Mouse (Mus musculus) C2C12 (cell line): ENCODE data around the gene Fuca1.

ENCODE experiments used
- CEBPB ChIP-seq: IDR thresholded peaks from one replicate; pipeline ENCODE4 v1.6.1; 2011; ENCODE audit warnings: low read depth, mild to moderate bottlenecking, control low read depth, moderate library complexity
- CTCF ChIP-seq: IDR thresholded peaks from one replicate; pipeline ENCODE4 v1.5.1; 2011; ENCODE audit not compliant: control insufficient read depth, insufficient read depth, insufficient read length
- FOSL1 ChIP-seq: IDR thresholded peaks from one replicate; pipeline ENCODE4 v1.8.0; 2011; ENCODE audit warnings: mild to moderate bottlenecking, low read length; ENCODE audit not compliant: poor library complexity, insufficient read depth, severe bottlenecking
- MAX ChIP-seq: IDR thresholded peaks from one replicate; pipeline ENCODE4 v1.6.1; 2011; ENCODE audit warnings: mild to moderate bottlenecking, control low read depth
- MYOD1 ChIP-seq: IDR thresholded peaks from one replicate; pipeline ENCODE4 v1.6.1; 2011; ENCODE audit warnings: low read depth; ENCODE audit not compliant: control insufficient read depth, insufficient read length
- MYOG ChIP-seq: IDR thresholded peaks from one replicate; pipeline ENCODE4 v1.6.1; 2011; ENCODE audit not compliant: control insufficient read depth, insufficient read length; ENCODE audit errors: extremely low read depth
- USF1 ChIP-seq: IDR thresholded peaks from one replicate; pipeline ENCODE4 v1.6.1; 2011; ENCODE audit warnings: low read depth, mild to moderate bottlenecking, control low read depth, moderate library complexity

DNA sequence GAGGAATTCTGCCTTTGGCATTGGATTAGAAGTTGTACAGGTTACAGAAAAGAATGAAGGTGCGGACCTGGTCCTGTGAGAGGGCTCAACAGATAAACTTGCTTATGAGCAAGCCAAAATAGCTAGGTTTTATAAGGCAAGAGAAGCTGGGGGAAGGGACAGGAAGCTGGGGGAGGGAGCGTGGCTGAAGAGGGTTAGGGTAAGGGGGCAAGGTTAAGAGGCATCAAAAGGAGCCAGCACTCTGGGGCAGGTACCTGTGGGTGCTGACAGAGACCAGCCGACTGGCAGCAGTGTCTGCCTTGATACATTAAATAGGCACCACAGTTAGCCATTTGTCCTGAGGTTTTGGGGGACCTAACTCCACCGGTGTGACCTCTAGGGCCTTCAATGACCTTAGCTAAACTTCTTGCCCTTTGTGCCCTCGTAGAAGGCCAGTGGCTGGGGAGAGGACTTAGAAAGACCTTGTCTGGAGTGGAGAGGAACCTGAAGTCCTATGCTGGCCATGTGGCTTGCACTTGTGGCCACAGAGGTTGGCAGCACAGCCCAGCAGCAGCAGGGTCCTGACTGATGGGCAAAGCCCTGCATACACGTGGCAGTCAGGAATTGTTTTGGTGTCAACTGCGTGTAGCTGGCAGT is 36.5 kb upstream of the Fuca1 start:
- TF ChIP-seq CTCF (no peak), MAX (no peak), MYOG (no peak), USF1 (no peak), FOSL1 (no peak), CEBPB (no peak), MYOD1 (no peak)
